In genomic region chr8:88270086-88270485, GRCm38 (mm10) we compare ENCODE assay signal across 25 mouse cellular contexts. TPM values are rescaled to one million over a fixed set of nuclear protein-coding genes. Genes with fewer than 3 reads are reported as not detected.
DNase-seq lines count a peak whose midpoint lies in the region; ATAC-seq and TF ChIP-seq lines count a peak whose summit lies in the region.
"Had no signal": no experiment of that assay in that cellular context is flagged by ENCODE, and none has a peak within 500 bp of the region (broad histone marks: within the 10 kb centered on the region; RNA-seq: fewer than 3 reads in every experiment).

No protein-coding gene starts in this region.

- peak; percentile 16; the same call in 1 of the 2 replicates for TF ChIP-seq CTCF in hindbrain, postnatal 0 days (IDR thresholded peaks at IDR 0.05; ENCODE audit: low read depth)
- peak; percentile 33 for TF ChIP-seq CTCF in lung, postnatal 0 days (IDR thresholded peaks at IDR 0.05)
- TF ChIP-seq CTCF in MEL (IDR thresholded peaks at IDR 0.05 in 2 of 3, conservative IDR thresholded peaks at IDR 0.05 in 1 of 3; ENCODE audit: control insufficient read depth in 1 of 3, insufficient read depth in 1 of 3, low read depth in 2 of 3, low read length in 3 of 3, poor library complexity in 1 of 3, severe bottlenecking in 1 of 3): peak in 1 of 3 experiments; percentile 13; a peak in 2 of 6 replicates

- H3K9ac ChIP-seq in hindbrain, postnatal 0 days (replicated peaks; ENCODE audit: low read length): no peak overlapping the region
- H3K9ac ChIP-seq in lung, postnatal 0 days (replicated peaks; ENCODE audit: low read depth): no peak overlapping the region
- H3K9ac ChIP-seq in MEL (ENCODE audit: control insufficient read depth, low read depth, low read length, poor library complexity, severe bottlenecking): no peak overlapping the region
- H3K9ac ChIP-seq: embryonic facial prominence, embryonic 15.5 days; heart, embryonic 13.5 days; hindbrain, embryonic 13.5 days; limb, embryonic 13.5 days; liver, embryonic 15.5 days; midbrain, embryonic 13.5 days had no signal

- H3K4me2 ChIP-seq in hindbrain, postnatal 0 days (ENCODE audit: low read depth, low read length): no peak overlapping the region
- no peak overlapping the region for H3K4me2 ChIP-seq in lung, postnatal 0 days (replicated peaks; ENCODE audit: low read depth, low read length)
- H3K4me2 ChIP-seq: embryonic facial prominence, embryonic 15.5 days; heart, embryonic 13.5 days; hindbrain, embryonic 13.5 days; limb, embryonic 13.5 days; liver, embryonic 15.5 days; midbrain, embryonic 13.5 days had no signal

- WGBS in hindbrain, postnatal 0 days: 69% methylated on average over 3 of the region's 3 CpGs
- WGBS in hindbrain, embryonic 10.5 days: 73% methylated on average over 3 of the region's 3 CpGs
- 62% methylated on average over 3 of the region's 3 CpGs for WGBS in lung, postnatal 0 days

- TF ChIP-seq POLR2A in MEL (IDR thresholded peaks at IDR 0.05; ENCODE audit: control insufficient read depth in 1 of 2, insufficient read depth in 1 of 2, low read depth in 1 of 2, low read length in 2 of 2, poor library complexity in 1 of 2): no peak

- H3K4me3 ChIP-seq in hindbrain, postnatal 0 days (ENCODE audit: low read length): no peak overlapping the region
- H3K4me3 ChIP-seq in hindbrain, embryonic 10.5 days: no peak overlapping the region
- no peak overlapping the region for H3K4me3 ChIP-seq in lung, postnatal 0 days (ENCODE audit: low read depth, low read length)
- H3K4me3 ChIP-seq in MEL (ENCODE audit: control insufficient read depth in 1 of 2, insufficient read depth in 1 of 2, low read depth in 2 of 2, low read length in 2 of 2): no peak overlapping the region
- H3K4me3 ChIP-seq: embryonic facial prominence, embryonic 15.5 days; heart, adult 2 months; heart, embryonic 13.5 days; hindbrain, embryonic 13.5 days; limb, embryonic 13.5 days; liver, embryonic 15.5 days; midbrain, embryonic 13.5 days had no signal

- no peaks in the 10 kb centered on the region for H3K4me1 ChIP-seq in hindbrain, postnatal 0 days (ENCODE audit: insufficient read depth, low read length)
- H3K4me1 ChIP-seq in hindbrain, embryonic 10.5 days (replicated peaks): peaks cover 23% of the 10 kb centered on the region
- peaks cover 9% of the 10 kb centered on the region; the same call in 1 of the 2 replicates for H3K4me1 ChIP-seq in lung, postnatal 0 days (ENCODE audit: insufficient read depth, low read depth, low read length)
- peaks cover 5 to 19% of the 10 kb centered on the region in 2 experiments for H3K4me1 ChIP-seq in MEL (ENCODE audit: control insufficient read depth in 1 of 2, insufficient read depth in 2 of 2, low read length in 2 of 2)

- no peak for ATAC-seq in hindbrain, postnatal 0 days
- ATAC-seq in lung, postnatal 0 days: no peak
- ATAC-seq: forebrain, embryonic 16.5 days had no signal

- no peaks in the 10 kb centered on the region for H3K27me3 ChIP-seq in hindbrain, postnatal 0 days (ENCODE audit: insufficient read depth, low read length)
- peaks cover 49% of the 10 kb centered on the region for H3K27me3 ChIP-seq in hindbrain, embryonic 10.5 days (ENCODE audit: insufficient read depth, poor library complexity, severe bottlenecking)
- H3K27me3 ChIP-seq in lung, postnatal 0 days (replicated peaks; ENCODE audit: insufficient read depth, low read length): no peaks in the 10 kb centered on the region
- H3K27me3 ChIP-seq in MEL (ENCODE audit: control insufficient read depth in 1 of 2, insufficient read depth in 2 of 2, low read length in 2 of 2): no peaks in the 10 kb centered on the region

- no peaks in the 10 kb centered on the region for H3K9me3 ChIP-seq in hindbrain, postnatal 0 days (ENCODE audit: low read length)
- no peaks in the 10 kb centered on the region for H3K9me3 ChIP-seq in hindbrain, embryonic 10.5 days
- H3K9me3 ChIP-seq in lung, postnatal 0 days (ENCODE audit: low read length): no peaks in the 10 kb centered on the region
- H3K9me3 ChIP-seq in MEL (replicated peaks; ENCODE audit: insufficient read depth, low read length): no peaks in the 10 kb centered on the region
- H3K9me3 ChIP-seq: embryonic facial prominence, embryonic 15.5 days; heart, embryonic 13.5 days; hindbrain, embryonic 13.5 days; limb, embryonic 13.5 days; liver, embryonic 15.5 days; midbrain, embryonic 13.5 days had no signal

- TF ChIP-seq EP300 in lung, postnatal 0 days (IDR thresholded peaks at IDR 0.05): no peak
- TF ChIP-seq EP300 in MEL (IDR thresholded peaks at IDR 0.05; ENCODE audit: low read depth in 1 of 2, low read length in 2 of 2): no peak

- H3K79me2 ChIP-seq in MEL (ENCODE audit: control insufficient read depth, insufficient read depth, low read length, poor library complexity): peaks cover 22% of the 10 kb centered on the region

- H3K36me3 ChIP-seq in hindbrain, postnatal 0 days (ENCODE audit: insufficient read depth, low read length): no peaks in the 10 kb centered on the region
- no peaks in the 10 kb centered on the region for H3K36me3 ChIP-seq in hindbrain, embryonic 10.5 days
- H3K36me3 ChIP-seq in lung, postnatal 0 days (ENCODE audit: insufficient read depth, low read length): no peaks in the 10 kb centered on the region
- H3K36me3 ChIP-seq in MEL (ENCODE audit: control insufficient read depth in 1 of 2, insufficient read depth in 2 of 2, low read length in 2 of 2): peaks cover 0 to 12% of the 10 kb centered on the region in 2 experiments; a peak in 2 of 4 replicates
- H3K36me3 ChIP-seq: embryonic facial prominence, embryonic 15.5 days; heart, embryonic 13.5 days; hindbrain, embryonic 13.5 days; limb, embryonic 13.5 days; liver, embryonic 15.5 days; midbrain, embryonic 13.5 days had no signal

- DNase-seq in hindbrain, postnatal 0 days (ENCODE audit: low spot score): no peak
- no peak for DNase-seq in hindbrain, embryonic 10.5 days (ENCODE audit: low spot score)
- DNase-seq in lung, postnatal 0 days (ENCODE audit: low spot score): no peak
- no peak for DNase-seq in lung, postnatal 25 days (ENCODE audit: low spot score)
- DNase-seq in MEL (ENCODE audit: low read depth, low spot score): peak; percentile 37
- DNase-seq in naive thymus-derived CD4-positive, alpha-beta T cell, adult 2 months (ENCODE audit: low read depth): peak; percentile 23
- DNase-seq in c-Kit-positive CD71-positive TER-119-positive erythroid progenitor cells, embryonic 14.5 days (ENCODE audit: low spot score): no peak
- no peak for DNase-seq in testis, postnatal 14 days (ENCODE audit: low spot score)
- DNase-seq: adrenal gland, postnatal 14 days; B cell, adult 2 months; cerebellum, adult 9-10 months; gastrocnemius, postnatal 14 days; heart, adult 2 months; kidney, postnatal 36 days; layer of hippocampus, postnatal 36 days; lung, postnatal 10 days; thymus, adult 18-20 months; thymus, postnatal 4 days had no signal

- no peak for TF ChIP-seq RAD21 in MEL (IDR thresholded peaks at IDR 0.05; ENCODE audit: low read depth, low read length)

- no peak overlapping the region for H3K27ac ChIP-seq in hindbrain, postnatal 0 days
- H3K27ac ChIP-seq in hindbrain, embryonic 10.5 days: no peak overlapping the region
- no peak overlapping the region for H3K27ac ChIP-seq in lung, postnatal 0 days (ENCODE audit: low read length)
- H3K27ac ChIP-seq in MEL (ENCODE audit: control insufficient read depth, low read depth, low read length): no peak overlapping the region
- H3K27ac ChIP-seq: embryonic facial prominence, embryonic 15.5 days; heart, adult 2 months; heart, embryonic 13.5 days; hindbrain, embryonic 13.5 days; limb, embryonic 13.5 days; liver, embryonic 15.5 days; midbrain, embryonic 13.5 days had no signal

TF ChIP-seq in MEL, 35 proteins besides CTCF, POLR2A, EP300 and RAD21:
- TF ChIP-seq MAZ (IDR thresholded peaks at IDR 0.05; ENCODE audit: low read depth, low read length) (no peak), TCF12 (IDR thresholded peaks at IDR 0.05; ENCODE audit: low read depth, low read length) (no peak), POLR2AphosphoS5 (IDR thresholded peaks at IDR 0.05; ENCODE audit: borderline replicate concordance, low read depth, low read length) (no peak), MEF2A (IDR thresholded peaks at IDR 0.05; ENCODE audit: extremely low read depth, insufficient replicate concordance, low read depth, low read length, poor library complexity, severe bottlenecking) (no peak), ZC3H11A (IDR thresholded peaks at IDR 0.05; ENCODE audit: low read depth, low read length) (no peak), ZNF384 (IDR thresholded peaks at IDR 0.05; ENCODE audit: low read depth, low read length) (no peak), NRF1 (IDR thresholded peaks at IDR 0.05; ENCODE audit: insufficient read depth, low read depth, low read length, poor library complexity, severe bottlenecking) (no peak), MAX (IDR thresholded peaks at IDR 0.05; ENCODE audit: low read length) (no peak), ZKSCAN1 (IDR thresholded peaks at IDR 0.05; ENCODE audit: low read depth, low read length) (no peak), RCOR1 (IDR thresholded peaks at IDR 0.05; ENCODE audit: low read depth, low read length) (no peak), MYB (IDR thresholded peaks at IDR 0.05; ENCODE audit: low read depth, low read length) (no peak), MXI1 (IDR thresholded peaks at IDR 0.05; ENCODE audit: low read depth, low read length) (no peak), UBTF (IDR thresholded peaks at IDR 0.05; ENCODE audit: borderline replicate concordance, insufficient read depth, low read depth, low read length) (no peak), TAL1 (IDR thresholded peaks at IDR 0.05; ENCODE audit: low read length) (no peak), USF1 (IDR thresholded peaks at IDR 0.05; ENCODE audit: low read depth, low read length) (no peak), ZMIZ1 (IDR thresholded peaks at IDR 0.05; ENCODE audit: low read depth, low read length) (no peak), KAT2A (conservative IDR thresholded peaks at IDR 0.05; ENCODE audit: low read depth, low read length) (no peak)

RNA-seq across cellular contexts. Expression of gene Adcy7, which starts 2.1 kb away (rescaled TPM):
- total RNA-seq in hindbrain, postnatal 0 days (2014; rRNA removed): 21.2 and 23.2 TPM in 2 replicates
- polyA plus RNA-seq in hindbrain, postnatal 0 days (2015; fragmentation: Nextera tagmentation; extraction: Ambion mirVana): 7.6 and 8.6 TPM in 2 replicates
- polyA plus RNA-seq in hindbrain, embryonic 10.5 days (2016; fragmentation: Nextera tagmentation; extraction: Ambion mirVana): 2.9 and 4.1 TPM in 2 replicates
- 16.5 and 17.6 TPM in 2 replicates for polyA plus RNA-seq in lung, postnatal 0 days (2015; fragmentation: Nextera tagmentation; extraction: Ambion mirVana)
- total RNA-seq in MEL (2012; rRNA removed): 62.9 and 89.9 TPM in 2 replicates
- polyA plus RNA-seq in MEL (2012; ENCODE audit: insufficient read depth in 1 of 2, insufficient read length in 2 of 2, low read depth in 1 of 2, low replicate concordance in 2 of 2, missing spikeins in 1 of 2): 10 to 100 TPM in 1 of 2 experiments, not detected in 1; 83.7 TPM

Comparison
In these comparisons a context has a peak if more than half of its experiments do, and no peak if none do; other contexts are left out.
1. DNase-seq: peak in MEL (single experiment) and naive thymus-derived CD4-positive, alpha-beta T cell, adult 2 months (single experiment); none in hindbrain, postnatal 0 days (single experiment), hindbrain, embryonic 10.5 days (single experiment), lung, postnatal 0 days (single experiment), lung, postnatal 25 days (single experiment), c-Kit-positive CD71-positive TER-119-positive erythroid progenitor cells, embryonic 14.5 days (single experiment) and testis, postnatal 14 days (single experiment).